Mouse (Mus musculus) neural tube, embryonic 14.5 days (tissue): ENCODE measurements around the gene Cd300lf. TPM values are rescaled to one million over a fixed set of nuclear protein-coding genes. Genes with fewer than 3 reads are reported as not detected.

Experiments
- ATAC-seq: fragments of 200-750 bp; cut with Nextera tagmentation; 2 replicates; pipeline ENCODE4 v1.8.0; 2017; ENCODE audit warnings: low read depth, mild to moderate bottlenecking, moderate TSS enrichment, moderate library complexity
- H3K27ac ChIP-seq: fragments of 300-500 bp; sonication (generic); 2 replicates; pipeline ENCODE4 v1.5.1; 2014; ENCODE audit warnings: low read depth, mild to moderate bottlenecking, control low read depth, low read length, moderate library complexity, mixed read lengths
- H3K27me3 ChIP-seq: fragments of 300-500 bp; sonication (generic); 2 replicates; pipeline ENCODE4 v1.6.1; 2014; ENCODE audit warnings: low read length; ENCODE audit not compliant: control insufficient read depth, insufficient read depth
- H3K36me3 ChIP-seq: fragments of 300-500 bp; sonication (generic); 2 replicates; pipeline ENCODE4 v1.6.1; 2014; ENCODE audit warnings: low read length, mixed read lengths; ENCODE audit not compliant: control insufficient read depth, insufficient read depth
- H3K4me1 ChIP-seq: fragments of 300-500 bp; sonication (generic); 2 replicates; pipeline ENCODE4 v1.6.1; 2014; ENCODE audit warnings: low read length; ENCODE audit not compliant: control insufficient read depth, insufficient read depth
- H3K4me2 ChIP-seq: fragments of 300-500 bp; sonication (generic); 2 replicates; pipeline ENCODE4 v1.6.1; 2014; ENCODE audit warnings: mild to moderate bottlenecking, low read depth, low read length, control low read depth
- H3K4me3 ChIP-seq: fragments of 300-500 bp; sonication (generic); 2 replicates; pipeline ENCODE4 v1.5.1; 2014; ENCODE audit warnings: low read depth, low read length, control low read depth, mixed read lengths
- H3K9ac ChIP-seq: fragments of 300-500 bp; sonication (generic); replicated peaks from 2 replicates; pipeline ENCODE4 v1.6.1; 2014; ENCODE audit warnings: low read depth, mild to moderate bottlenecking, control low read depth, low read length, mixed read lengths
- H3K9me3 ChIP-seq: fragments of 300-500 bp; sonication (generic); 2 replicates; pipeline ENCODE4 v1.6.1; 2016; ENCODE audit warnings: low read length; ENCODE audit not compliant: control insufficient read depth
- WGBS: fragments of 180-500 bp; shearing (Covaris S2); extraction: QIAGEN DNeasy Blood & Tissue Kit; methylation state at CpG from one replicate; pipeline ENCODE4 v1.1.7; 2014; 5-methylcytosine and 5-hydroxymethylcytosine counted together
- polyA plus RNA-seq: library from polyadenylated mRNA; unstranded; fragments of >200 nt; fragmentation: Nextera tagmentation; extraction: Ambion mirVana; gene quantifications from 2 replicates; pipeline ENCODE4 v1.2.1, GENCODE M21; 2014

Gene Cd300lf
- polyA plus RNA-seq, 1 experiment from 2014 or later = 0.11 TPM

DNA sequence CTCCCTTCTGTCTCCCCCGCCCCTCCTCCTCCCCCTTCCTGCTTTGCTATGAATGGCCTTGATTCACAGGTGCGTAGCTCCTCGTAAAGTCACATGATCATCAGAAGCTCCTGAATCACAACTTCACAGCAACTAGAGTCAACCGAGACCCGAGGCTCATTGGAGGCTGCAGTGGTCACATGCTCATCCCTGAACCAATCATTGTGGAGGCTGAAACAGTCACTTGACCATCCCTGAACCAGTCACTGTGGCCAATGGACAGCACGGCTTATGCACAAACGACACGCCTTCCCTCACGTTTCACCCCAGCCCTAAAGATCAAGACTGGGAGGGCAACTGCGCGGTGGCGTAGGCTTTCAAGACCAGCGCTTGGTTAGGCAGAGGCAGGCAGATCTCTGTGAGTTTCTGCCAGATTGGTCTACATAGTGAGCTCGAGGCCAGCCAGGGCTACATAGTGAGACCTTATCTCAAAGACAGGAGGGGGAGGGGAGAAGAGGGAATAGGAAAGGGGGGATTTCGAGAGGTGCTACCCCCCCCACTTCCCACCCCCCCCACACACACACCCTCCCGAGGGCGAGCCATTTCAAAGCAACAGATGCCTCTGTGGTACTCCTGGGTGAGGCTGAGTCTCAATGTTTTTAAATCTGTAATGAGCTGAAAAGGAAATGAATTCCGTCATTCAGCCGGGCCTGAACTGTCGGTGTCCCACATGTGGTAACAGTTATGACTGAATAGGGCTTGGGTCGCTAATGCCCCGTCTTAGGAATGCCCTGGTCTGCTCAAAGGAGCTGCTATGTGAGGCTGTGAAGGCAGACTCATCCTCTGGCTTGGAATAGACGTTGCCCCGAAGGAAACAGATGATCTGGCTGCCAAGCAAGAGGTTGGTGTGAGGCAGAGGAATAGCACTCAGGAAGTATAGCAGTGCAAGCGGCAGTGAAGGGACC lies 30.1 kb downstream of the Cd300lf start:
- WGBS = 89% methylated on average over 25 of the region's 25 CpGs
- Histone ChIP-seq H3K4me1 (no peaks in the 10 kb centered on the region; the same call in 1 of the 2 replicates), H3K9ac (no peak overlapping the region), H3K4me2 (no peak overlapping the region), H3K36me3 (no peaks in the 10 kb centered on the region), H3K27me3 (no peaks in the 10 kb centered on the region), H3K27ac (no peak overlapping the region), H3K4me3 (no peak overlapping the region), H3K9me3 (no peaks in the 10 kb centered on the region)
- ATAC-seq = no peak

DNA sequence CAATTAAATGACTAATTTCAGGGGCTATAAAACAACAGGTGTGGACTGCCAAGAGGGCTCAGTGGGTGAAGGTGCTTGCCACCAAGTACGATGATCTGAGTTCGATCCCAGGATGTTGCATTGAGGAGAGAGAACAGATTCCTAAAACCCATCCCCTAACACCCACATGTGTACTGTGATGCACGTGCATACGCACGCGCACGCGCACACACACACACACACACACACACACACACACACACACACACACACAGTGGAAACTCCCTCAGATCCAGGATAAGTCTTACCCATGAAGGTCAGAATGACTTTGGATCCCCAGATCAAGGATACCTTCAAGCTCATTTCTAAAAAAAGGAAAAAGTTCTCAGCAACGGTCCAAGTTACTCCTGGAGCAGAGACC lies 31.7 kb downstream of the Cd300lf start:
- no peak for ATAC-seq
- no peaks in the 10 kb centered on the region for H3K4me1 ChIP-seq
- H3K36me3 ChIP-seq = no peaks in the 10 kb centered on the region
- H3K9me3 ChIP-seq = no peaks in the 10 kb centered on the region
- no peak overlapping the region for H3K4me3 ChIP-seq
- WGBS = 96% methylated on average over 9 of the region's 9 CpGs
- H3K9ac ChIP-seq = no peak overlapping the region
- no peak overlapping the region for H3K27ac ChIP-seq
- H3K4me2 ChIP-seq = no peak overlapping the region
- H3K27me3 ChIP-seq = no peaks in the 10 kb centered on the region

DNA sequence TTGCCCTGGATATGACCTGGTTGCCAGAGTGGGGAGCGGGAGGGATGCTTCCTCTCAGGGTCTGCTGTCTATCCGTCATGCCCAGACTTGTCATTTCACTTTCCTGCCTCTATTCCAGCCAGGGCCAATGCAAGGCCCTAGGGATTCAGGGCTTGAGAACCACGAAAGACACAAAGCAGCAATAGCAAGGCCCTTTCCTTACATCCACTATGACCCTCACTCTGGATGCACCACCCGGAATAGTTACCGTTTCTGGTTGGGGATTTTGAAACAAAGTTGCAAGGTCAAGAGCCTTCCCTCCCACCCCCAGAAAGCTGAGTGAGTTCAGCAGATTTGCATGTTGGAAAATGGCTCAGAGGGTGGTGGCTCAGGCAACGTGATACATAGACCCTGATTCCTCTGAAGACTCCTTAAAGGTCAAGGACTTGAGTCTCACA lies 32.2 kb downstream of the Cd300lf start:
- no peaks in the 10 kb centered on the region for H3K36me3 ChIP-seq
- no peak overlapping the region for H3K9ac ChIP-seq
- no peaks in the 10 kb centered on the region for H3K4me1 ChIP-seq
- H3K27me3 ChIP-seq = no peaks in the 10 kb centered on the region
- ATAC-seq = no peak
- H3K4me3 ChIP-seq = no peak overlapping the region
- no peaks in the 10 kb centered on the region for H3K9me3 ChIP-seq
- WGBS = 63% methylated on average over 6 of the region's 6 CpGs
- H3K27ac ChIP-seq = no peak overlapping the region
- H3K4me2 ChIP-seq = no peak overlapping the region

DNA sequence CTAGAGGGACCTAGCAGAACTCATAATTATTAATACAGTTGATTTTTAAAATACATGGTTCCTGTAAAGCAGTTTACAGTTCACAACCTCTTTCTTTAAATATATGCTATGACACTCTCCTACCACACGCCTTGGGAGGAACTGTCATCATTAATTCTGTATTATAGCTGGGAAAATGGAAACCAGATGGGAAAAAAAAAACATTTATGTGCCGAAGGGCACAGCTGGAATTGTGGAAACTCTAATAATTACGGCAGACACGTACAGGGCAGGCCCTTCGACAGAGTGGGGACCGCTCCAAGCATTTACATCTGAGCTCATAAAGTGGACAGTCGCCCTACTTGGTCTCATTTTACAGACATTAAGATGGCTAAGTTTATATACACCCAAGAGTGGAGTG lies 33.1 kb downstream of the Cd300lf start:
- no peak overlapping the region for H3K4me3 ChIP-seq
- WGBS = 60% methylated on average over 7 of the region's 7 CpGs
- no peaks in the 10 kb centered on the region for H3K36me3 ChIP-seq
- H3K27me3 ChIP-seq = no peaks in the 10 kb centered on the region
- no peaks in the 10 kb centered on the region for H3K9me3 ChIP-seq
- no peak for ATAC-seq
- no peak overlapping the region for H3K9ac ChIP-seq
- H3K4me1 ChIP-seq = no peaks in the 10 kb centered on the region
- H3K27ac ChIP-seq = no peak overlapping the region
- no peak overlapping the region for H3K4me2 ChIP-seq

DNA sequence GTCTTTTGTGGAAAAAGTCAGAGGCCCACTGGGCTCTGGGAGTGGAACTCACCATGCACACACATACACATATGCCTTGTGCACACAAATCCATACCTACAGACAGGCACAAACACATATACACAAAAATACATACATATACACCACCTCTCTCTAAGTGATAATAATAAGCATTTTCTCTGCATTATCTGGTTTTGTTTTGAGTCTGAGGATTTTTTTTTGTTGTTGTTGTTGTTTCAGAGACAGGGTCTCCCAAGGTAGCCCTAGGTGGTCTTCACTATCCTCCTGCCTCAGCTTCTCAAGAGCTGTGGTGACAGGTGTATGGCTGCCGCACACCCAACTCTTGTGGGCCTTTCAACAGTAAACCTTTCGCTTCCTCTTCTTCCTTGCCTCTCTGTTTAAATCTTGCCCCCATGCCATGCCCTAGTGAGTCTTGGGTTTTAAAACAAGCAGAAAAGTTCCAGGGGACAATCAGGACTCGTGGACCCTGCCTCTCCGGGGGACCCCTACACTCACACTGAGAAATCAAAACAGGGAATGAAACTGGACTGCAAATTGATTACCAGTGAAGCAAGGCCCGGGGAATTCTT lies 33.7 kb downstream of the Cd300lf start:
- no peaks in the 10 kb centered on the region for H3K4me1 ChIP-seq
- 80% methylated on average over 5 of the region's 5 CpGs for WGBS

DNA sequence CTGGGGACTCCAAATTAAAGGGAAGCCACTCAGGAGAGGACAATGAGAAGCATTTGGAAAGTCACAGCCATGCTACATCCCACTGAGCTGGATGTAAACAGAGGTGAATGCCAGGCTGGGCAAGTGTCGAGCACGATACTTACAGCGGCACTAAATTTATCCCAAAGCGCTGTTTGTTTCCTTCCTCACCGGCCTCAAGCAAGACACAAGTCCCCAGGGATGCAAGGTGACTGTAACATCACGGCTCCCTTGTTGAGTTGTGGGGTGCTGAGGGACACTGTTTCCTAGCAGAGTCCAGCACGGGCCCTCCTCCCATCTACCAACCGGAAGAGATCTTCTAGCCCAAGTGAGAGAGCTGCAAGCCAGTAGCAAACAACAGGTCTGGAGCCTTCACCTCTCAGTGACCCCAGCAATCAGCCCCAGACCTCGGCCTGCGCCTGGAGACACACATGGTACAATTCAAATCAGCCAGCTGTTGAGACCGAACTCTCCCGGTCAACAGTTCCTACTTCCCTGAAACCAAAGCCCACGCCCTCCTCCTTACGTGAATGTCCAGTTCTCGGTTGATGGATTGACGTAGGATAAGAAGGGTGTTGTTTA lies 34.5 kb downstream of the Cd300lf start:
- H3K27me3 ChIP-seq = no peaks in the 10 kb centered on the region
- H3K4me1 ChIP-seq = no peaks in the 10 kb centered on the region
- no peaks in the 10 kb centered on the region for H3K36me3 ChIP-seq
- 57% methylated on average over 16 of the region's 16 CpGs for WGBS
- H3K4me2 ChIP-seq = no peak overlapping the region
- H3K4me3 ChIP-seq = no peak overlapping the region
- ATAC-seq = no peak
- H3K9me3 ChIP-seq = no peaks in the 10 kb centered on the region
- H3K27ac ChIP-seq = no peak overlapping the region
- H3K9ac ChIP-seq = no peak overlapping the region

More for the DNA sequence above, 33.7 kb downstream of the Cd300lf start:
- no peak for ATAC-seq
- no peak overlapping the region for H3K9ac ChIP-seq
- H3K27ac ChIP-seq = no peak overlapping the region
- H3K9me3 ChIP-seq = no peaks in the 10 kb centered on the region
- no peak overlapping the region for H3K4me3 ChIP-seq
- H3K27me3 ChIP-seq = no peaks in the 10 kb centered on the region
- no peak overlapping the region for H3K4me2 ChIP-seq
- no peaks in the 10 kb centered on the region for H3K36me3 ChIP-seq

DNA sequence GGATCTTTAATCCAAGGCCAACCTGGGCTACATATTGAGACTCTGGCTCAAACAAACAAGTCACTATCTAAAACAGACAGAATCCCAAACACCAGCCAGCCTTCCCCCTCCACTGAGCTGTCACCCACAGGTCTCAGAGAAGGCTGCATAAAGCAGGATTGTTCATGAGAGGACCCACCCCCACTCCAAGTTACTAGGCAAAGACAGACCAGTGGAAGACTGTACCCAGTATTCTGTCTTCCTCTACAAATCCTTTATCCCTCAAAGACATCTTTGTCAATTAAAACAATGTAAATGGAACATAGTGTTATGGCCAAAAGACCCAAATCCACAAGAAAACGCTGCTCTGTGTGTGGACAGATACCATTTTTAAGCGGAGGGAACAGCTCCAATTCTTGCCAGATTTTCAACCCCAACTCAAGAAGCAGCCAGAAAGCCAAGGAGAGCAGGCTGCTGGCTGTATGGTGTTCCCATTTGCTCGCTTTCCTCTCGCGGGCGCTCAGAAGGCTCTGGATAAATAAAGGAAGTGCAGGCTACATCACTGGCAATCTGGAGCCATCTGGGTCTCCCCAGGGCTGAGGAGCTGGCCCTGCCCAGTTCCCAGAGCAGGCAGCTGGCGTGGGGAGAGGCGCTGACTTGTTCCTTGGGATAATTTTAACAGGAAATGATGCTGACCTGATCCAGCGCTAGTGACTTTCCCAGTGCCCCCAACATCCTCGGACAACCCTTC lies 35.4 kb downstream of the Cd300lf start:
- H3K27me3 ChIP-seq = no peaks in the 10 kb centered on the region
- WGBS = 61% methylated on average over 10 of the region's 10 CpGs
- no peak for ATAC-seq

DNA sequence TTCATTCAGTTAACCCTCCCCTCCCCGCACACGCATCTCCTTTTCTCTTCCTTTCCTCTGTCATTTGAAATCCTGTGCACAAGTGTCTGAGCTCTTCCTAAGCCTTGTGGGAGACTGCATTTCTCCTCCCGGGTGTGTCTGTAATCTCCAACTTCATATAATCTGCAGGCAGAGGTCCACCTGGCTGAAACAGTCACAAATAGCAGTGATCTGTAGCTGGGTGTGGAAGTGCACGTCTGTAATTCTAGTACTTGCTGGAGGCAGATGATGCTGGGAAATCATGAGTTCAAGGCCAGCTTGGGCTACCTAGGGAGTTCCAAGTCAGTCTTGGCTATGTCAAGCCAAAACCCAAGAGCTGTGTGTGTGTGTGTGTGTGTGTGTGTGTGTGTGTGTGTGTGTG lies 41.7 kb downstream of the Cd300lf start:
- Histone ChIP-seq H3K4me3 (no peak overlapping the region; the same call in 1 of the 2 replicates), H3K4me1 (peaks cover 3% of the 10 kb centered on the region; the same call in 1 of the 2 replicates), H3K4me2 (no peak overlapping the region), H3K9ac (no peak overlapping the region), H3K27ac (no peak overlapping the region), H3K27me3 (peaks cover 10% of the 10 kb centered on the region), H3K9me3 (no peaks in the 10 kb centered on the region), H3K36me3 (no peaks in the 10 kb centered on the region)
- 25% methylated on average over 4 of the region's 4 CpGs for WGBS
- ATAC-seq = no peak

More for the DNA sequence above, 35.4 kb downstream of the Cd300lf start:
- Histone ChIP-seq H3K9ac (0 out of 2 replicates have a peak overlapping the region, but pooled peaks have one; percentile 16), H3K4me2 (no peak overlapping the region), H3K4me3 (no peak overlapping the region), H3K4me1 (no peaks in the 10 kb centered on the region), H3K36me3 (no peaks in the 10 kb centered on the region), H3K9me3 (no peaks in the 10 kb centered on the region), H3K27ac (no peak overlapping the region)
